Mouse (Mus musculus): ENCODE data around the gene Xylt1. TPM values are rescaled to one million over a fixed set of nuclear protein-coding genes. Genes with fewer than 3 reads are reported as not detected.

Xylt1 gene
- 0.81 and 1.0 TPM in 2 replicates for polyA plus RNA-seq (2015; fragmentation: Nextera tagmentation; extraction: Ambion mirVana)

GRCm38 (mm10) chr7:117380418-117381187, at the start of gene Xylt1:
Gene Xylt1 (plus strand): TSS chr7:117380979.
- peaks cover 9% of the 10 kb centered on the region for H3K27me3 ChIP-seq
- no peaks in the 10 kb centered on the region for H3K36me3 ChIP-seq
- H3K27ac ChIP-seq = peak within 1 kb of the TSS; percentile 78
- under 1% methylated on average over 38 of the region's 69 CpGs for WGBS
- H3K4me1 ChIP-seq = peaks cover 19% of the 10 kb centered on the region
- peak; percentile 90 for ATAC-seq (ENCODE audit: borderline replicate concordance, extremely low read depth, low FRiP score, low TSS enrichment)
- peak within 1 kb of the TSS; percentile 84 for H3K4me2 ChIP-seq
- peak within 1 kb of the TSS; percentile 72 for H3K9ac ChIP-seq
- no peaks in the 10 kb centered on the region for H3K9me3 ChIP-seq
- H3K4me3 ChIP-seq = peak within 1 kb of the TSS; percentile 86

GRCm38 (mm10) chr7:117333936-117334335, 46.8 kb upstream of the Xylt1 start:
- no peak overlapping the region for H3K4me2 ChIP-seq
- no peak overlapping the region for H3K4me3 ChIP-seq
- H3K4me1 ChIP-seq = no peaks in the 10 kb centered on the region
- ATAC-seq (ENCODE audit: borderline replicate concordance, extremely low read depth, low FRiP score, low TSS enrichment) = no peak
- H3K9me3 ChIP-seq = no peaks in the 10 kb centered on the region
- WGBS = 75% methylated on average over 5 of the region's 5 CpGs
- H3K36me3 ChIP-seq = no peaks in the 10 kb centered on the region
- no peak overlapping the region for H3K9ac ChIP-seq
- no peak overlapping the region for H3K27ac ChIP-seq
- H3K27me3 ChIP-seq = no peaks in the 10 kb centered on the region

DNA sequence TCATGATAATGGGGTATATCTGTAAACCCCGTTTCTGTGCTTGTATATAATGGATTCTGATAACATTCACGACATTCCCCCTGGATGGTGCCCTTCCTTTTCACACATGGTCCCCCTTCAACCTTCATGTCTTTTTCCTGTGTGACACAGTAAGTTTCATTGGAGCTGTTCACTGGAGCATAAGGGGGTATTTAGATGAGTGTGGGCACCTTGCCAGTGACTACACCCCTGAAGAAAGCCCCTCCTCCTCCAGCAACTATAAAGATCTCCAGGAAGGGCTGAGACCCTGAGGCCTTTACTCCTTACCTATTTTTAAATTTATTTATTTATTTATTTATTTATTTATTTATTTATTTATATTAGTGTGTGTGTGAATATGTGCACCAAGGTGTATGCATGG, 24.5 kb upstream of the Xylt1 start:
- Histone ChIP-seq H3K27ac (no peak overlapping the region), H3K4me1 (0 out of 2 replicates have a peak, but pooled peaks cover 5% of the 10 kb centered on the region), H3K36me3 (no peaks in the 10 kb centered on the region), H3K4me3 (no peak overlapping the region), H3K9me3 (no peaks in the 10 kb centered on the region), H3K4me2 (no peak overlapping the region), H3K9ac (no peak overlapping the region), H3K27me3 (no peaks in the 10 kb centered on the region)
- no peak for ATAC-seq (ENCODE audit: borderline replicate concordance, extremely low read depth, low FRiP score, low TSS enrichment)
- 82% methylated on average over 2 of the region's 2 CpGs for WGBS

- Histone ChIP-seq H3K36me3 (no peaks in the 10 kb centered on the region), H3K9ac (no peak overlapping the region), H3K27me3 (no peaks in the 10 kb centered on the region), H3K9me3 (no peaks in the 10 kb centered on the region), H3K4me3 (no peak overlapping the region), H3K27ac (peak overlapping the region; percentile 20; the same call in 1 of the 2 replicates), H3K4me2 (no peak overlapping the region), H3K4me1 (0 out of 2 replicates have a peak, but pooled peaks cover 5% of the 10 kb centered on the region)
- ATAC-seq (ENCODE audit: borderline replicate concordance, extremely low read depth, low FRiP score, low TSS enrichment) = peak; percentile 78; the same call in 1 of the 2 replicates
- WGBS = 49% methylated on average over 6 of the region's 6 CpGs
Measured at GRCm38 (mm10) chr7:117357425-117358194, 23.2 kb upstream of the Xylt1 start.

- Histone ChIP-seq H3K27ac (no peak overlapping the region), H3K4me3 (no peak overlapping the region), H3K9ac (no peak overlapping the region), H3K36me3 (no peaks in the 10 kb centered on the region), H3K4me1 (0 out of 2 replicates have a peak, but pooled peaks cover 5% of the 10 kb centered on the region), H3K9me3 (no peaks in the 10 kb centered on the region), H3K27me3 (no peaks in the 10 kb centered on the region), H3K4me2 (no peak overlapping the region)
- ATAC-seq (ENCODE audit: borderline replicate concordance, extremely low read depth, low FRiP score, low TSS enrichment) = no peak
- WGBS = 76% methylated on average over 2 of the region's 2 CpGs
Measured at GRCm38 (mm10) chr7:117361281-117361680, 19.5 kb upstream of the Xylt1 start.

GRCm38 (mm10) chr7:117362493-117362892, 18.3 kb upstream of the Xylt1 start:
- H3K27ac ChIP-seq = no peak overlapping the region
- 80% methylated on average over 4 of the region's 4 CpGs for WGBS
- no peaks in the 10 kb centered on the region for H3K36me3 ChIP-seq
- H3K9ac ChIP-seq = no peak overlapping the region
- no peaks in the 10 kb centered on the region for H3K27me3 ChIP-seq
- H3K4me3 ChIP-seq = no peak overlapping the region
- H3K4me1 ChIP-seq = 0 out of 2 replicates have a peak, but pooled peaks cover 1% of the 10 kb centered on the region
- ATAC-seq (ENCODE audit: borderline replicate concordance, extremely low read depth, low FRiP score, low TSS enrichment) = no peak
- no peaks in the 10 kb centered on the region for H3K9me3 ChIP-seq
- H3K4me2 ChIP-seq = no peak overlapping the region

GRCm38 (mm10) chr7:117368647-117369289, 12.0 kb upstream of the Xylt1 start:
- ATAC-seq (ENCODE audit: borderline replicate concordance, extremely low read depth, low FRiP score, low TSS enrichment) = peak; percentile 62; the same call in 1 of the 2 replicates
- Histone ChIP-seq H3K9ac (no peak overlapping the region), H3K4me1 (no peaks in the 10 kb centered on the region), H3K27me3 (no peaks in the 10 kb centered on the region; the same call in 1 of the 2 replicates), H3K27ac (peak overlapping the region; percentile 8; the same call in 1 of the 2 replicates), H3K9me3 (no peaks in the 10 kb centered on the region), H3K4me2 (no peak overlapping the region), H3K4me3 (no peak overlapping the region), H3K36me3 (no peaks in the 10 kb centered on the region)
- 52% methylated on average over 6 of the region's 6 CpGs for WGBS

DNA sequence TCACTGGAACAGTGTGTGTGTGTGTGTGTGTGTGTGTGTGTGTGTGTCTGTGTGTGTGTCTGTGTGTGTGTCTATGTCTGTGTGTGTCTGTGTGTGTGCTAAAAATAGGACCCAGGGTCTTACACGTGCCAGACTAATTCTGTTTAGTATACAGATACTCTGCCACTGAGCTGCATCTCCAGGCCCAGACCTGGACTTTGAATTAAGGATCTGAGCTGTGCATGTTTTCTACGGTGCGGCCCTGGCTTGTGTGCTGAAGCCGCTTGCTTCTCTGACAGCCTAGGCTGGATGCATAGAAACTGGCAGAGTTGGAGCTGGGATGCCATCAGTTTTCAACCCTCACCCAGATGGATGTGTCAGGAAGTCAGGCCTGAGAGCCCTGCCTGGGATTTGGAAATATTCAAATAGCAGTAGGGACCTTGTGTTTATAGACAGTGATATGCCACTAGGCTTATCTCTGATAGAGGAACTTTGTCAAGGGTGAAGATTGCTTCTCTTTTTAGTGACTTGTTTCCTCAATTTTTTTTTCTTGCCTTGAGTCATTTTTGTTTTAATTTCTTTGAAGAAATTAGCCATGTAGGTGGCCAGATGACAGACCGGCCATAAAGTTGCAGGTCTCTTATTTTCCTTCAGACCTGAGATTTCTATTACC, 11.4 kb upstream of the Xylt1 start:
- H3K4me1 ChIP-seq = no peaks in the 10 kb centered on the region
- H3K27ac ChIP-seq = no peak overlapping the region
- H3K27me3 ChIP-seq = no peaks in the 10 kb centered on the region; the same call in 1 of the 2 replicates
- ATAC-seq (ENCODE audit: borderline replicate concordance, extremely low read depth, low FRiP score, low TSS enrichment) = peak; percentile 46; the same call in 1 of the 2 replicates
- no peak overlapping the region for H3K4me2 ChIP-seq
- no peaks in the 10 kb centered on the region for H3K36me3 ChIP-seq
- H3K9ac ChIP-seq = no peak overlapping the region
- no peak overlapping the region for H3K4me3 ChIP-seq
- no peaks in the 10 kb centered on the region for H3K9me3 ChIP-seq
- 66% methylated on average over 5 of the region's 5 CpGs for WGBS

- Histone ChIP-seq H3K4me1 (peaks cover 4% of the 10 kb centered on the region), H3K4me3 (no peak overlapping the region), H3K9ac (no peak overlapping the region), H3K27me3 (peaks cover 9% of the 10 kb centered on the region), H3K4me2 (no peak overlapping the region), H3K9me3 (no peaks in the 10 kb centered on the region), H3K36me3 (no peaks in the 10 kb centered on the region), H3K27ac (no peak overlapping the region)
- ATAC-seq (ENCODE audit: borderline replicate concordance, extremely low read depth, low FRiP score, low TSS enrichment) = no peak
- 31% methylated on average over 9 of the region's 9 CpGs for WGBS
Measured at GRCm38 (mm10) chr7:117375886-117376309, 4.9 kb upstream of the Xylt1 start.

- ATAC-seq (ENCODE audit: borderline replicate concordance, extremely low read depth, low FRiP score, low TSS enrichment) = no peak
- H3K9me3 ChIP-seq = no peaks in the 10 kb centered on the region
- no peak overlapping the region for H3K4me3 ChIP-seq
- peaks cover 12% of the 10 kb centered on the region for H3K4me1 ChIP-seq
- H3K27me3 ChIP-seq = peaks cover 9% of the 10 kb centered on the region
- no peak overlapping the region for H3K9ac ChIP-seq
- no peaks in the 10 kb centered on the region for H3K36me3 ChIP-seq
- WGBS = 65% methylated on average over 3 of the region's 3 CpGs
- H3K27ac ChIP-seq = no peak overlapping the region
- H3K4me2 ChIP-seq = no peak overlapping the region
Measured at GRCm38 (mm10) chr7:117377138-117377537, 3.6 kb upstream of the Xylt1 start.

GRCm38 (mm10) chr7:117380036-117380417, 752 bp upstream of the Xylt1 start:
- Histone ChIP-seq H3K9ac (peak overlapping the region; percentile 72), H3K9me3 (no peaks in the 10 kb centered on the region), H3K4me2 (peak overlapping the region; percentile 84), H3K27me3 (peaks cover 9% of the 10 kb centered on the region), H3K4me3 (peak overlapping the region; percentile 86), H3K27ac (no peak overlapping the region), H3K4me1 (peaks cover 19% of the 10 kb centered on the region), H3K36me3 (no peaks in the 10 kb centered on the region)
- ATAC-seq (ENCODE audit: borderline replicate concordance, extremely low read depth, low FRiP score, low TSS enrichment) = no peak
- 6% methylated on average over 7 of the region's 7 CpGs for WGBS

All from lung, embryonic 15.5 days (tissue).